Mouse (Mus musculus) testis, postnatal 10 days (tissue): Measurements from ENCODE around the gene Ptgir.
A peak's percentile ranks its signal among the peaks of the same experiment; 100 is the strongest.

Source experiments
- DNase-seq: peaks from one replicate; pipeline ENCODE4 v3.0.0; 2021; ENCODE audit warnings: low spot score

Gene Ptgir

DNA sequence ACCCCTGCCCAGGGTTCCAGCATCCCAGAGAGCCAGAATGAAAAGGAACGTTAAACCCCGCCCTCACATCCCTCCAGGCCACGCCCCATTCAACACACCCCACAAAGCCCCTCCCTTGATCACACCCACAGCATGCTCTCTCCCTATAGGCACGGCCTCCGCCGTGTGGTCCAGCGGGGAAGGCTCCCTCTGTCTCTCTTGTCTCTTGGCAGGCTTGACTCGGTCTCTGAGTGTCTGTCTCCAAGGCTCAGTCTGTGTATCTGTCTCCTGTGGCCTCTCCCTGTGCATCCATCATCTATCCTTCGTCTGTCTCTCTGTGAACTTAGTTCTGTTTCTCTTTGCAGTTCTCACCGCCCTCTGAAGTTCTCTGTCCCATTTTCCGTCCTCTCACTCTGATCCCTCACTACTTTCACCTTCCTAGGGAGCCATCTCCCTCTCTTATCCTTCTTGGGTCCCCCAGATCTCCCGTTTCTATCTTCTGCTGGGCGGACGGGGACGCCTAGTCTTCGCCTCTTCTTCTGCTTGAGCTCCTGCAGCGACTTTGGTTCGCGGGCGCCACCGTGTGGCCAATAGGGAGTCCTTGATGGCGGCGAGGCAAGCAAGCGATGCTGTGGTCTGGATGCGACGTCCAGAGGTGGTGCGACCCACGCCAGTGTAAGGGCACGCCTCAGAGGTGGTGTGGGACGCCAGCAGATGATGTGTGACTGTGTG lies 14.5 kb upstream of the Ptgir start, which contains the start of gene Gng8:
Gene Gng8, plus strand, starts transcription at position 146 of the 711 bp plus-strand sequence.
- DNase-seq, result peak; percentile 92

GRCm38 (mm10) chr7:16892352-16892730 lies 13.9 kb upstream of the Ptgir start:
- no peak for DNase-seq

DNA sequence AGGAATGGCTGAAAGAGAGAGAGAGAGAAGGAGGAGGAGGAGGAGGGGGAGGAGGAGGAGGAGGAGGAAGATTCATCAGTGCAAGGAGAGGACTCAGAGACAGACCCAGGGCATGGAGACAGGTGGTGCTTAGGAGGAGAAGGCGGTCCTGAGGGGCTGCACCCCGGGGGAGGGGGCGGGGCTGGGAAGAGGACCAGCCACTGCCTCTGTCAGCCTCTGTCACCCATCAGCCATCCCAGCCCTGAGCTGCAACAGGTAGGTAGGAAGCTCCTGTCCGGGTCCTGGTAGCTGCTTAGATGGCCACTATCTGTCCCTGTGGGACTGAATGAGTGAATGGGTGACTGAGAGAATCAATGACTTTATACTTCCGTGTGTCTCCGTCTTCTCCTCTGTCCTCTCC lies 12.7 kb upstream of the Ptgir start:
- peak; percentile 64 for DNase-seq

GRCm38 (mm10) chr7:16894279-16894678 lies 12.0 kb upstream of the Ptgir start:
- peak; percentile 43 for DNase-seq

DNA sequence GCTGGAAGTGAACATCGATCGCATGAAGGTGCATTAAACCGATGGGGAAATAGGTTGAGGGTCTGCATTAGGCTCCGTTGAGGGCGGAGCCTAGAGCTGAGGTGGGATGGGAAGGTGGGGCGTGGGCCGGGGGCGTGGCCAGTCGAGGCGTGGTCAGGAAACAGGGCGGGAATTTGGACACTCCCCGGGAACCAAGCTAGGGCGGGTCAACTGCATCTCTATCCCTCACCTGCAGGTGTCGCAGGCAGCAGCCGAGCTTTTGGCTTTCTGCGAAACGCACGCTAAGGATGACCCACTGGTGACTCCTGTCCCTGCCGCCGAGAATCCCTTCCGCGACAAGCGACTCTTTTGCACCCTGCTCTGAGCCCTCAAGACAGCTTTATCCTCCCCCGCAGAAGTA lies 11.3 kb upstream of the Ptgir start:
- DNase-seq, result peak; percentile 91

DNA sequence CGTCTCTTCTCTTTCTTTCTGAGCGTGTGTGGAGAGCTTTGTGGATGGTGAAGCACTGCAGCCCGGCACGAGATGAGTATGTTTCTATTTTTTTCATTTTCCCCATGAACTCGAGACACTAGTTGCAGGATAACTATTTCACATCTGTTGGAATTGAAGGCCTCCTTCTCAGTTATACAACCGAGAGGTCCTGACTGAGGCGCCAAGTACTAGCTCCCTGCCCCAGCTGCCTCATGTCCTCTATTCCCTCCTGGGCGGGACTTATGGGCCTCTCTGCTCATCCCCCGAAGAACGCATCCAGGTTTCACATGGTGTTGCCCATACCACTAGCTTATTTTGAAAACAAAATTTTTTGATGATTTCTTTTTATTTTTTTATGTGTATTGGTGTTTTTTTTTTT lies 10.8 kb upstream of the Ptgir start:
- peak; percentile 42 for DNase-seq

DNA sequence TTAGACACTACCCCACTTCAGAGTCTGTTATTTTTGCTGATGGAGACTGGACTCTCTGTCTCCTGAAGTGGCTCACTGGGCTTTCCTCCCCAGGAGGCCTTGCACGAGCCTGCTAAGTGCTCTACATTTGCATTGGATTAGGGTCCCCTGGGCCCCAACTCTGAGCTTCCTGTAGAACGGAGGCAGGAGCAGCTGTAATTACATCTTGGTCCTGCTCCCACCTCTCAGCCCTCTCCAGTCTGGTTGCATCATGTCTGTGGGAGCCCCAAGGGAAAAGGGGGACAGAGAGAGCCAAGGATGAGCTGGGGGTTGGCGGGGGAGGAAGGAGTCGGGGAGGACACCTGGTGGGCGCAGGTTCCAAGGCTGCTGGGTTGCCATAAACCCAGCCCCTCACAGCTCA lies 5.8 kb upstream of the Ptgir start:
- no peak for DNase-seq

GRCm38 (mm10) chr7:16903439-16903955 lies 2.8 kb upstream of the Ptgir start:
- no peak for DNase-seq

DNA sequence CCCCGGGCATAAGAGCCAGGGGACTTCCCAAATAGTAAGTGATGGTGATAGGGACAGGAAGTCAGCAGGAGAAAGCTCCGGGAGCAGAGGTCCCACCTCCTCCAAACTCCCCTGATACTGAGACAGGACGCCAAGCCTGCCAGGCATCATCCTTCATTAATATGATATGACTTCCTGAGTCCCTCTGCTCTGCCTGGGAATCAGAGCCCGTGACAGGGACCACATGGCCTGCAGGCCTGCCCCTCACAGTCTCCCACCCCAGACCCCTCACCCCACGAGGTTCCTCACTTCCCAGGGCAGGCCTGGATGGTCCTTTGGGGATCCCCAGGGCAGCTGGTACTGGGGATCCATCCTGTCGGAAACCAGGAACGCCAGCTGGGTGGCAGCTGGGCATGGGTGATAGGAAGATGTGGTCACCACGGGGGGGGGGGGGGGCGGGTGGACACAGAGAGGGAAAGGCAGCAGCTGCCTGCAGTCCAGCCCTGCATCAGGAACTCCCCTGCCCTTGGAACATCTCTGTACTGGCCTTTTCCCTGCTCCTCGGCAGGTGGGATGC lies 2.1 kb upstream of the Ptgir start:
- DNase-seq, result no peak

DNA sequence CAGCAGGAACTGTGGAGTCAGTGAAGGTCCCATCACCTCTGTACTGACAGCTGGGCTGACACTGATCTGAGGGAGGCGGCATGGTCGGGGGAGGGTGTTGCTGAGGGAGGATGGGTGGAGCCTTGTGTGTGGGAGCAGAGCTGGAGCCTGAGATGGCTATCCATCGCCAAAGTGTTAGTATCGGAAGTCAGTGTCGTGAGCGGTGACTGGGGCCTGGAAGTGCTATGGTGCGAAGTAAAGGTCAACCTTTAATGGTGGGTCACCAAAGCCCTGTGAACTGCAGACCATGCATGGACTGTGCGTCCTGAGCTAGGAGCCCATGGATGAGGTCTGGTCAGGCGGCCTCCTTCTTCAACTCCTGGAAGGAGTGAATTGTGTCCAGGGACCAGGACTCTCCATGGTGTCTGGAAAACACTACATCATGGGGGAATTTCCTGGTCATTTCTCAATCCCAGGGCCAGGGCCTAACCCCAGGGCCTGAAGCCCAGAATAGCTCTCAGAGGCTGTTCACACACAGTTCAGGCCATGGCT lies 734 bp upstream of the Ptgir start:
- DNase-seq, result no peak

DNA sequence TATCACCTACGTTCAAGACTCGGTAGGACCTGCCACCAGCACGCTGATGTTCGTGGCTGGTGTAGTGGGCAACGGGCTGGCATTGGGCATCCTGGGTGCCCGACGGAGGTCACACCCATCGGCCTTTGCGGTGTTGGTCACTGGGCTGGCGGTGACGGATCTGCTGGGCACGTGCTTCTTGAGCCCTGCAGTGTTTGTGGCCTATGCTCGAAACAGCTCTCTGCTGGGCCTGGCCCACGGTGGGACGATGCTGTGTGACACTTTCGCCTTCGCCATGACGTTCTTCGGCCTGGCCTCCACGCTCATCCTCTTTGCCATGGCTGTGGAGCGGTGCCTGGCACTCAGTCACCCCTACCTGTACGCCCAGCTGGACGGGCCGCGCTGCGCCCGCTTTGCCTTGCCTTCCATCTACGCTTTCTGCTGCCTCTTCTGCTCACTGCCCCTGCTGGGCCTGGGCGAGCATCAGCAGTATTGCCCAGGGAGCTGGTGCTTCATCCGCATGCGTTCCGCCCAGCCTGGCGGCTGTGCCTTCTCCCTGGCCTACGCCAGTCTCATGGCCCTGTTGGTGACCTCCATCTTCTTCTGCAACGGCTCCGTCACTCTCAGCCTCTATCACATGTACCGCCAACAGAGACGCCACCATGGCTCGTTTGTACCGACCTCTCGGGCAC lies 734 bp downstream of the Ptgir start:
- DNase-seq, result no peak

DNA sequence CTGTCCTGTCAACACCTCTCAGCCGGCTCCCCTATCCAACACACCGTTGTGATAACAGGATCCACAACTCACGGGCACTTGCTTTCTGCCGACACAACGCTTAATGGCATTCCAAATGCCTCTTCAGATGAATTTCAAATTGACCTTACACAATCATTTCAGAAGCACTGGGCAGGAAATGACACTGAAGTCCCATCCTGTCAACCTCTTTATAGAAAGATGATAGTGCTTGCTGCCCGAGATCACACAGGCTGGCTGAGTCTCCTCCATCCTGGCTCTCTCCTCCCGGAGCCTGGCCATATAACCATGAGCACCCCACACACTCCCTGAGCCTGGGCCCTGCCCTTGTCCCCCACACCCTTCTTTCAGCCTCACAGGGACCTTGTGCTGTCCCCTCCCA lies 1.6 kb downstream of the Ptgir start:
- DNase-seq, result no peak

GRCm38 (mm10) chr7:16908367-16908766 lies 2.1 kb downstream of the Ptgir start:
- no peak for DNase-seq

- no peak for DNase-seq
Observed at GRCm38 (mm10) chr7:16908859-16909258, 2.6 kb downstream of the Ptgir start.

- DNase-seq, result no peak
Observed at GRCm38 (mm10) chr7:16909909-16910308, 3.6 kb downstream of the Ptgir start.

GRCm38 (mm10) chr7:16911904-16912303 lies 5.6 kb downstream of the Ptgir start:
- no peak for DNase-seq

- no peak for DNase-seq
Observed at GRCm38 (mm10) chr7:16912360-16912759, 6.1 kb downstream of the Ptgir start.

GRCm38 (mm10) chr7:16913806-16914452 lies 7.6 kb downstream of the Ptgir start:
- DNase-seq, result peak; percentile 85

GRCm38 (mm10) chr7:16914453-16915343 lies 8.4 kb downstream of the Ptgir start:
- DNase-seq, result peak; percentile 42

DNA sequence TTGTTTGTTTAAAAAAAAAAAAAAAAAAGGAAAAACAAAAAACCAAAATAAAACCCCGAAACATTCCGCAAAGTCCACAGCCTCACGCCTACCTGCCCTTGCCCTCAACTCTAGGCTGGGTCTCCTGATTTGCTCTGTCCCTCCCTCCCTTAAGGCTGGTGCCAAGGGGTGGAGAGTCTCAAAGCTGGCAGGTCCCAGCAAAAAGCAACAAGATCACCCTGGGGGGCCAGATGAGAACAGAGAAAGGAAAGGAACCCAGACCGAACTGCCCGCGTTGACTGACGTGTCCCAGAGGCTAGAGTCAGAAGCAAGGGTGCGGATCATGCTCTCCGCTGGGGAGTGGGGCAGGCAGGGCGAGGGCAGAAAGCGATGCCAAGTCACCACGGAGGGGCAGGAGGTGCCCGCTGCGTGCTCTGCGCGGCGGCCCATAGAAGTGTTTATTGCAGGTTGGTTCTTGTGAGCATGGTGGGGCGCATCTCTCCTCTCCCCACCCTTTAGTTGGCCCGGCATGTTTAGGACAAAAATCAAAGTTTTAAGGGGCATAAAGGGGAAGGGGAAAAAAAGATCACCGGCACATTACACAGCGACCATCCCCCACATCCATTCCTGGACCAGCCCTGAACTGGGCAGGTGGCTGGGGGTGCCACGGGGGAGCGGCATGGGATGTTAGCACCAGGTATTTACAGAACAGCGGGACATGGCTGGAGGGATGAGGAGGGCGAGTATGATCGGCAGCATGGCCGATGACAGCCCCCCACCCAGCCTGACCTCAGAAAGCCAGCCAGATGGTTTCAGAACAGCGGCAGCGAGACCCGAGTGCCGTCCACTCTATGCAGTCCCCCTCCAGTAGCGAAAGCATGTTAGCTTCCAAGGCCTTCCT lies 9.4 kb downstream of the Ptgir start:
- DNase-seq, result no peak
